Mouse (Mus musculus) CH12.LX (cell line): ENCODE data around the gene Pabpn1l. TPM values are rescaled to one million over a fixed set of nuclear protein-coding genes. Genes with fewer than 3 reads are reported as not detected.

Experiments used
- DNase-seq: peaks from one replicate; pipeline ENCODE4 v3.0.0-alpha.2; 2013; ENCODE audit errors: extremely low read depth
- H3K27ac ChIP-seq: 2 replicates; pipeline ENCODE4 v1.5.1; 2012; ENCODE audit warnings: low read depth, mild to moderate bottlenecking, control low read depth, moderate library complexity; ENCODE audit not compliant: insufficient read depth
- H3K27me3 ChIP-seq: replicated peaks from 2 replicates; pipeline ENCODE3; 2012; ENCODE audit warnings: inconsistent platforms
- H3K36me3 ChIP-seq, 2 experiments: replicated peaks in 1 of 2; 2 replicates each; pipeline versions ENCODE3 to v1.6.1; 2012; ENCODE audit warnings: inconsistent platforms in 1 of 2, low read length in 1 of 2, mild to moderate bottlenecking in 1 of 2, mixed read lengths in 1 of 2, moderate library complexity in 1 of 2; ENCODE audit not compliant: control insufficient read depth in 1 of 2, insufficient read depth in 1 of 2
- H3K4me1 ChIP-seq, 2 experiments: 2 replicates each; pipeline ENCODE4 v1.6.1; 2012; ENCODE audit warnings: inconsistent platforms in 1 of 2, moderate library complexity in 1 of 2; ENCODE audit not compliant: insufficient read depth in 2 of 2, control insufficient read depth in 1 of 2
- H3K4me2 ChIP-seq: 2 replicates; pipeline ENCODE4 v1.6.1; 2012; ENCODE audit warnings: low read depth, mild to moderate bottlenecking, control low read depth; ENCODE audit not compliant: poor library complexity, insufficient read depth, severe bottlenecking
- H3K4me3 ChIP-seq, 3 experiments: fragments of 150-350 bp in 1 of 3; sonication (generic) in 1 of 3; replicated peaks in 1 of 3; 2 replicates each; pipeline versions ENCODE3 to v1.5.1; 2011 to 2012; ENCODE audit warnings: low read depth in 2 of 3, low read length in 2 of 3, mild to moderate bottlenecking in 2 of 3, moderate library complexity in 2 of 3, control low read depth in 1 of 3, improper control_type of control experiment in 1 of 3, inconsistent platforms in 1 of 3, mixed read lengths in 1 of 3; ENCODE audit not compliant: poor library complexity in 1 of 3
- H3K79me2 ChIP-seq: replicated peaks from 2 replicates; pipeline ENCODE4 v1.6.1; 2012; ENCODE audit warnings: mild to moderate bottlenecking, moderate library complexity; ENCODE audit not compliant: control insufficient read depth, poor library complexity, insufficient read depth, severe bottlenecking; ENCODE audit errors: extremely low read depth
- H3K9ac ChIP-seq: 2 replicates; pipeline ENCODE4 v1.6.1; 2012; ENCODE audit warnings: low read depth, mild to moderate bottlenecking, control low read depth, moderate library complexity; ENCODE audit not compliant: insufficient read depth
- H3K9me3 ChIP-seq: replicated peaks from 2 replicates; pipeline ENCODE3; 2012; ENCODE audit warnings: low read length, inconsistent platforms, mixed read lengths
- CHD2 ChIP-seq: IDR thresholded peaks from 2 replicates; pipeline ENCODE4 v1.6.1; 2011; ENCODE audit warnings: low read length, improper control_type of control experiment
- CTCF ChIP-seq, 2 experiments: IDR thresholded peaks in 1 of 2; conservative IDR thresholded peaks in 1 of 2; 2 replicates each; pipeline ENCODE4 v1.5.1; 2011 to 2012; ENCODE audit warnings: low read depth in 2 of 2, low read length in 2 of 2, improper control_type of control experiment in 1 of 2, inconsistent platforms in 1 of 2, mild to moderate bottlenecking in 1 of 2, moderate library complexity in 1 of 2
- E2F4 ChIP-seq: IDR thresholded peaks from 2 replicates; pipeline ENCODE4 v1.6.1; 2011; ENCODE audit warnings: low read depth, low read length, improper control_type of control experiment; ENCODE audit not compliant: insufficient replicate concordance
- ELF1 ChIP-seq: IDR thresholded peaks from 2 replicates; pipeline ENCODE4 v1.6.1; 2014; ENCODE audit warnings: low read depth, mild to moderate bottlenecking, inconsistent platforms, low read length, improper control_type of control experiment
- JUN ChIP-seq: IDR thresholded peaks from 2 replicates; pipeline ENCODE4 v1.6.1; 2011; ENCODE audit warnings: low read depth, mild to moderate bottlenecking, low read length, improper control_type of control experiment, moderate library complexity; ENCODE audit not compliant: insufficient read depth
- KAT2A ChIP-seq: IDR thresholded peaks from 2 replicates; pipeline ENCODE4 v1.6.1; 2012; ENCODE audit warnings: low read length, improper control_type of control experiment, inconsistent platforms; ENCODE audit not compliant: insufficient replicate concordance
- MAFK ChIP-seq: IDR thresholded peaks from 2 replicates; pipeline ENCODE4 v1.6.1; 2011; ENCODE audit warnings: low read length, improper control_type of control experiment; ENCODE audit not compliant: insufficient replicate concordance
- MAX ChIP-seq: IDR thresholded peaks from 2 replicates; pipeline ENCODE4 v1.6.1; 2011; ENCODE audit warnings: low read length, improper control_type of control experiment
- MEF2A ChIP-seq: IDR thresholded peaks from 2 replicates; pipeline ENCODE4 v1.6.1; 2014; ENCODE audit warnings: low read depth, mild to moderate bottlenecking, inconsistent platforms, low read length, improper control_type of control experiment, borderline replicate concordance
- MXI1 ChIP-seq: IDR thresholded peaks from 2 replicates; pipeline ENCODE4 v1.6.1; 2011; ENCODE audit warnings: mild to moderate bottlenecking, low read depth, low read length, improper control_type of control experiment
- MYC ChIP-seq: IDR thresholded peaks from 2 replicates; pipeline ENCODE4 v1.6.1; 2011; ENCODE audit warnings: low read depth, mild to moderate bottlenecking, improper control_type of control experiment, low read length
- NRF1 ChIP-seq: IDR thresholded peaks from 2 replicates; pipeline ENCODE4 v1.6.1; 2014; ENCODE audit warnings: low read depth, mild to moderate bottlenecking, inconsistent platforms, low read length, improper control_type of control experiment, moderate library complexity
- POLR2A ChIP-seq: IDR thresholded peaks from 2 replicates; pipeline ENCODE4 v1.6.1; 2011; ENCODE audit warnings: low read depth, mild to moderate bottlenecking, improper control_type of control experiment, low read length
- POLR2AphosphoS2 ChIP-seq: IDR thresholded peaks from 2 replicates; pipeline ENCODE4 v1.6.1; 2011; ENCODE audit warnings: low read depth, low read length, improper control_type of control experiment
- RCOR1 ChIP-seq: conservative IDR thresholded peaks from 2 replicates; pipeline ENCODE4 v1.6.1; 2012; ENCODE audit warnings: low read depth, mild to moderate bottlenecking, inconsistent platforms, low read length, improper control_type of control experiment
- SMC3 ChIP-seq: IDR thresholded peaks from 2 replicates; pipeline ENCODE4 v1.6.1; 2011; ENCODE audit warnings: low read depth, low read length, improper control_type of control experiment
- TBP ChIP-seq: conservative IDR thresholded peaks from 2 replicates; pipeline ENCODE4 v1.6.1; 2011; ENCODE audit warnings: low read depth, low read length, improper control_type of control experiment
- TCF12 ChIP-seq: IDR thresholded peaks from 2 replicates; pipeline ENCODE4 v1.6.1; 2014; ENCODE audit warnings: low read depth, mild to moderate bottlenecking, inconsistent platforms, low read length, improper control_type of control experiment
- UBTF ChIP-seq: IDR thresholded peaks from 2 replicates; pipeline ENCODE4 v1.6.1; 2012; ENCODE audit warnings: low read depth, mild to moderate bottlenecking, inconsistent platforms, low read length, improper control_type of control experiment, moderate library complexity
- USF2 ChIP-seq: conservative IDR thresholded peaks from 2 replicates; pipeline ENCODE4 v1.6.1; 2011; ENCODE audit warnings: low read depth, low read length, improper control_type of control experiment
- ZKSCAN1 ChIP-seq: IDR thresholded peaks from 2 replicates; pipeline ENCODE4 v1.6.1; 2012; ENCODE audit warnings: low read depth, inconsistent platforms, low read length, improper control_type of control experiment, borderline replicate concordance
- ZNF384 ChIP-seq: IDR thresholded peaks from 2 replicates; pipeline ENCODE4 v1.6.1; 2012; ENCODE audit warnings: low read depth, low read length, improper control_type of control experiment, inconsistent platforms
- dilution Hi-C: fragments of 300-500 bp; cut with MboI; formaldehyde crosslinking; loops from 2 replicates; pipeline ENCODE4 v1.14.3; 2020; ENCODE audit warnings: low sequenced_read_pairs; ENCODE audit not compliant: extremely low pct_unique_long_range_greater_than_20kb, extremely low pct_ligation_motif_present
- in situ Hi-C: fragments of 300-500 bp; cut with MboI; formaldehyde crosslinking; loops from 3 replicates; pipeline ENCODE4 v1.14.3; 2019; ENCODE audit warnings: low sequenced_read_pairs, low pct_ligation_motif_present, low pct_unique_long_range_greater_than_20kb, mixed read lengths
- polyA plus RNA-seq: library from polyadenylated mRNA; unstranded; fragments of >175 nt; gene quantifications from 2 replicates; pipeline ENCODE4 v1.2.1, GENCODE M21; 2012; ENCODE audit warnings: low read depth; ENCODE audit not compliant: insufficient read length
- total RNA-seq, 2 experiments: library from RNA; depleted of rRNA; stranded (reverse); fragments of 300-350 nt in 1 of 2; fragments of >200 nt in 1 of 2; gene quantifications; 2 replicates each; pipeline ENCODE4 v1.2.3; 2012 to 2014

Gene Pabpn1l
- total and polyA plus RNA-seq, 3 experiments: not detected

- H3K27ac ChIP-seq: no peak overlapping the region
- H3K27me3 ChIP-seq: no peaks in the 10 kb centered on the region
- in situ Hi-C loops: no loop called here
- H3K4me1 ChIP-seq: peaks cover 0 to 5% of the 10 kb centered on the region in 2 experiments; a peak in 1 of 4 replicates
- H3K36me3 ChIP-seq: peaks cover 85 to 94% of the 10 kb centered on the region in 2 experiments
- dilution Hi-C loops: no loop called here
- no peak overlapping the region for H3K4me3 ChIP-seq
- H3K9ac ChIP-seq: no peak overlapping the region
- no peaks in the 10 kb centered on the region for H3K79me2 ChIP-seq
- no peak for DNase-seq
- TF ChIP-seq TBP: no peak
- TF ChIP-seq MAX: no peak
- no peak for TF ChIP-seq MEF2A
- no peak for TF ChIP-seq MYC
- TF ChIP-seq CHD2: no peak
- no peak for TF ChIP-seq ZKSCAN1
- H3K4me2 ChIP-seq: no peak overlapping the region
- no peaks in the 10 kb centered on the region for H3K9me3 ChIP-seq
Observed at GRCm38 (mm10) chr8:122635878-122636802, 13.6 kb upstream of the Pabpn1l start.

GRCm38 (mm10) chr8:122633205-122633604, 10.7 kb upstream of the Pabpn1l start:
- Histone ChIP-seq H3K79me2 (no peaks in the 10 kb centered on the region), H3K27me3 (no peaks in the 10 kb centered on the region), H3K4me2 (no peak overlapping the region), H3K9me3 (no peaks in the 10 kb centered on the region), H3K4me3 (no peak overlapping the region), H3K27ac (no peak overlapping the region), H3K4me1 (peaks cover 0 to 5% of the 10 kb centered on the region in 2 experiments; a peak in 1 of 4 replicates), H3K9ac (no peak overlapping the region), H3K36me3 (peaks cover 77 to 92% of the 10 kb centered on the region in 2 experiments)
- in situ Hi-C loops (no loop called here), dilution Hi-C loops (no loop called here)
- DNase-seq: no peak
- TF ChIP-seq USF2 (no peak), MAFK (no peak), ZKSCAN1 (no peak), UBTF (no peak), ZNF384 (no peak), E2F4 (no peak), RCOR1 (no peak), JUN (no peak), POLR2A (no peak; the same call in 1 of the 2 replicates), MAX (no peak), TCF12 (no peak), NRF1 (no peak), MXI1 (no peak), CHD2 (no peak), ELF1 (no peak), POLR2AphosphoS2 (no peak), KAT2A (no peak), CTCF (conservative IDR thresholded peaks at IDR 0.05 in 1 of 2, IDR thresholded peaks at IDR 0.05 in 1 of 2; ENCODE audit: low read depth in 2 of 2, low read length in 2 of 2) (no peak), SMC3 (no peak)
